Mouse (Mus musculus): ENCODE measurements around the gene Gstm6. TPM values are rescaled to one million over a fixed set of nuclear protein-coding genes. Genes with fewer than 3 reads are reported as not detected.
A peak's percentile ranks its signal among the peaks of the same experiment; 100 is the strongest.

Gstm6 gene
- polyA plus RNA-seq, 1 experiment from 2014 or later = 10.5 TPM

- no peak for ATAC-seq (ENCODE audit: low FRiP score, low read depth)
- Histone ChIP-seq H3K4me2 (replicated peaks) (no peak overlapping the region), H3K27me3 (no peaks in the 10 kb centered on the region), H3K27ac (no peak overlapping the region), H3K4me1 (peaks cover 8% of the 10 kb centered on the region), H3K9me3 (no peaks in the 10 kb centered on the region), H3K9ac (no peak overlapping the region), H3K4me3 (no peak overlapping the region), H3K36me3 (no peaks in the 10 kb centered on the region)
- 45% methylated on average over 3 of the region's 3 CpGs for WGBS
Observed at GRCm38 (mm10) chr3:107939403-107939802, 4.1 kb downstream of the Gstm6 start.

- Histone ChIP-seq H3K36me3 (no peaks in the 10 kb centered on the region), H3K4me2 (replicated peaks) (no peak overlapping the region), H3K4me1 (peaks cover 7% of the 10 kb centered on the region; the same call in 1 of the 2 replicates), H3K9me3 (no peaks in the 10 kb centered on the region), H3K27ac (no peak overlapping the region), H3K4me3 (no peak overlapping the region), H3K27me3 (no peaks in the 10 kb centered on the region), H3K9ac (no peak overlapping the region)
- 66% methylated on average over 3 of the region's 3 CpGs for WGBS
- no peak for ATAC-seq (ENCODE audit: low FRiP score, low read depth)
Observed at GRCm38 (mm10) chr3:107935888-107936287, 7.7 kb downstream of the Gstm6 start.

GRCm38 (mm10) chr3:107935268-107935667 lies 8.3 kb downstream of the Gstm6 start:
- Histone ChIP-seq H3K4me1 (peaks cover 7% of the 10 kb centered on the region; the same call in 1 of the 2 replicates), H3K4me3 (no peak overlapping the region), H3K27ac (no peak overlapping the region), H3K9ac (no peak overlapping the region), H3K27me3 (no peaks in the 10 kb centered on the region), H3K4me2 (replicated peaks) (no peak overlapping the region), H3K36me3 (no peaks in the 10 kb centered on the region), H3K9me3 (no peaks in the 10 kb centered on the region)
- ATAC-seq (ENCODE audit: low FRiP score, low read depth) = no peak
- WGBS = 81% methylated on average over 3 of the region's 3 CpGs

GRCm38 (mm10) chr3:107932128-107932527 lies 11.4 kb downstream of the Gstm6 start:
- no peak overlapping the region for H3K27ac ChIP-seq
- no peak overlapping the region for H3K4me2 ChIP-seq (replicated peaks)
- H3K4me3 ChIP-seq = no peak overlapping the region
- H3K4me1 ChIP-seq = peaks cover 14% of the 10 kb centered on the region; the same call in 1 of the 2 replicates
- no peaks in the 10 kb centered on the region for H3K27me3 ChIP-seq
- H3K9ac ChIP-seq = no peak overlapping the region
- ATAC-seq (ENCODE audit: low FRiP score, low read depth) = peak; percentile 1; the same call in 1 of the 2 replicates
- no peaks in the 10 kb centered on the region for H3K9me3 ChIP-seq
- no peaks in the 10 kb centered on the region for H3K36me3 ChIP-seq
- WGBS = 77% methylated on average over 6 of the region's 6 CpGs

- Histone ChIP-seq H3K27ac (peak within 1 kb of the TSS; percentile 55; the same call in 1 of the 2 replicates), H3K36me3 (no peaks in the 10 kb centered on the region), H3K27me3 (no peaks in the 10 kb centered on the region), H3K9me3 (no peaks in the 10 kb centered on the region), H3K9ac (0 out of 2 replicates have a peak within 1 kb of the TSS, but pooled peaks have one; percentile 40), H3K4me3 (peak within 1 kb of the TSS; percentile 34), H3K4me1 (peaks cover 14% of the 10 kb centered on the region; the same call in 1 of the 2 replicates), H3K4me2 (replicated peaks) (peak within 1 kb of the TSS; percentile 62)
- 8% methylated on average over 10 of the region's 10 CpGs for WGBS
- peak; percentile 95 for ATAC-seq (ENCODE audit: low FRiP score, low read depth)
Observed at GRCm38 (mm10) chr3:107931670-107932069, 11.9 kb downstream of the Gstm6 start, which contains the start of gene Gstm7. TSS of gene Gstm7 (minus strand) at chr3:107931817.

GRCm38 (mm10) chr3:107931134-107931533 lies 12.4 kb downstream of the Gstm6 start:
- WGBS = 62% methylated on average over 2 of the region's 2 CpGs
- Histone ChIP-seq H3K9me3 (no peaks in the 10 kb centered on the region), H3K4me2 (replicated peaks) (peak overlapping the region; percentile 62), H3K9ac (0 out of 2 replicates have a peak overlapping the region, but pooled peaks have one; percentile 40), H3K4me3 (peak overlapping the region; percentile 34), H3K4me1 (peaks cover 14% of the 10 kb centered on the region; the same call in 1 of the 2 replicates), H3K36me3 (no peaks in the 10 kb centered on the region), H3K27me3 (no peaks in the 10 kb centered on the region), H3K27ac (peak overlapping the region; percentile 55; the same call in 1 of the 2 replicates)
- no peak for ATAC-seq (ENCODE audit: low FRiP score, low read depth)

- no peaks in the 10 kb centered on the region for H3K9me3 ChIP-seq
- 89% methylated on average over 4 of the region's 4 CpGs for WGBS
- H3K9ac ChIP-seq = no peak overlapping the region
- peaks cover 14% of the 10 kb centered on the region; the same call in 1 of the 2 replicates for H3K4me1 ChIP-seq
- H3K4me2 ChIP-seq (replicated peaks) = no peak overlapping the region
- ATAC-seq (ENCODE audit: low FRiP score, low read depth) = no peak
- H3K4me3 ChIP-seq = no peak overlapping the region
- no peaks in the 10 kb centered on the region for H3K27me3 ChIP-seq
- H3K36me3 ChIP-seq = no peaks in the 10 kb centered on the region
- no peak overlapping the region for H3K27ac ChIP-seq
Observed at GRCm38 (mm10) chr3:107929731-107930130, 13.8 kb downstream of the Gstm6 start.

GRCm38 (mm10) chr3:107929243-107929642 lies 14.3 kb downstream of the Gstm6 start:
- Histone ChIP-seq H3K4me2 (replicated peaks) (no peak overlapping the region), H3K27ac (no peak overlapping the region), H3K4me3 (no peak overlapping the region), H3K36me3 (no peaks in the 10 kb centered on the region), H3K4me1 (peaks cover 14% of the 10 kb centered on the region; the same call in 1 of the 2 replicates), H3K27me3 (no peaks in the 10 kb centered on the region), H3K9ac (no peak overlapping the region), H3K9me3 (no peaks in the 10 kb centered on the region)
- no peak for ATAC-seq (ENCODE audit: low FRiP score, low read depth)
- 84% methylated on average over 4 of the region's 4 CpGs for WGBS

- no peaks in the 10 kb centered on the region for H3K27me3 ChIP-seq
Observed at GRCm38 (mm10) chr3:107928691-107929090, 14.9 kb downstream of the Gstm6 start.

GRCm38 (mm10) chr3:107927841-107928240 lies 15.7 kb downstream of the Gstm6 start:
- WGBS = 82% methylated on average over 3 of the region's 3 CpGs
- ATAC-seq (ENCODE audit: low FRiP score, low read depth) = no peak
- no peaks in the 10 kb centered on the region for H3K27me3 ChIP-seq
- H3K36me3 ChIP-seq = no peaks in the 10 kb centered on the region
- H3K4me2 ChIP-seq (replicated peaks) = no peak overlapping the region
- H3K4me1 ChIP-seq = peaks cover 14% of the 10 kb centered on the region; the same call in 1 of the 2 replicates
- H3K9ac ChIP-seq = no peak overlapping the region
- no peak overlapping the region; the same call in 1 of the 2 replicates for H3K27ac ChIP-seq
- H3K9me3 ChIP-seq = no peaks in the 10 kb centered on the region
- H3K4me3 ChIP-seq = no peak overlapping the region

More at GRCm38 (mm10) chr3:107928691-107929090, 14.9 kb downstream of the Gstm6 start:
- no peak overlapping the region for H3K4me3 ChIP-seq
- ATAC-seq (ENCODE audit: low FRiP score, low read depth) = no peak
- peaks cover 14% of the 10 kb centered on the region; the same call in 1 of the 2 replicates for H3K4me1 ChIP-seq
- no peaks in the 10 kb centered on the region for H3K9me3 ChIP-seq
- WGBS = 82% methylated on average over 11 of the region's 11 CpGs
- H3K4me2 ChIP-seq (replicated peaks) = no peak overlapping the region
- no peaks in the 10 kb centered on the region for H3K36me3 ChIP-seq
- H3K9ac ChIP-seq = no peak overlapping the region
- no peak overlapping the region for H3K27ac ChIP-seq

- Histone ChIP-seq H3K27ac (no peak overlapping the region), H3K27me3 (no peaks in the 10 kb centered on the region), H3K36me3 (no peaks in the 10 kb centered on the region), H3K4me3 (no peak overlapping the region), H3K9ac (no peak overlapping the region), H3K4me1 (peaks cover 7% of the 10 kb centered on the region; the same call in 1 of the 2 replicates), H3K9me3 (no peaks in the 10 kb centered on the region), H3K4me2 (replicated peaks) (no peak overlapping the region)
- WGBS = 90% methylated on average over 3 of the region's 3 CpGs
- no peak for ATAC-seq (ENCODE audit: low FRiP score, low read depth)
Observed at GRCm38 (mm10) chr3:107925335-107925734, 18.2 kb downstream of the Gstm6 start.

- Histone ChIP-seq H3K4me1 (no peaks in the 10 kb centered on the region), H3K36me3 (no peaks in the 10 kb centered on the region), H3K27me3 (no peaks in the 10 kb centered on the region), H3K9ac (no peak overlapping the region), H3K9me3 (no peaks in the 10 kb centered on the region), H3K27ac (no peak overlapping the region), H3K4me3 (no peak overlapping the region), H3K4me2 (replicated peaks) (no peak overlapping the region)
- 87% methylated on average over 5 of the region's 5 CpGs for WGBS
- no peak for ATAC-seq (ENCODE audit: low FRiP score, low read depth)
Observed at GRCm38 (mm10) chr3:107920348-107920747, 23.2 kb downstream of the Gstm6 start.
